Comparison of ENCODE assay signal across 16 mouse cellular contexts in genomic region chr19:60619420-60619819, GRCm38 (mm10).
"Had no signal": no experiment of that assay in that cellular context is flagged by ENCODE, and none has a peak within 500 bp of the region (broad histone marks: within the 10 kb centered on the region; RNA-seq: fewer than 3 reads in every experiment).

No protein-coding gene starts in this region.

- DNase-seq: gastrocnemius, postnatal 25 days; heart, adult 18-20 months; heart, postnatal 10 days; heart, postnatal 4 days; kidney, adult 18-20 months; kidney, adult 8-10 months; kidney, postnatal 10 days; kidney, postnatal 25 days; layer of hippocampus, adult 9-11 months; layer of hippocampus, postnatal 36 days; left cerebral cortex, postnatal 4 days had no signal

- ATAC-seq: hindbrain, embryonic 16.5 days; inflammation-experienced regulatory T-cells, adult 6 months; intestine, embryonic 15.5 days; intestine, postnatal 0 days; liver, embryonic 12.5 days had no signal
